Mouse (Mus musculus): ENCODE measurements around the gene Efcab11.

The Efcab11 gene

GRCm38 (mm10) chr12:99741631-99742030 lies 142.6 kb downstream of the Efcab11 start:
- DNase-seq, result peak in 1 of 2 experiments; percentile 29

- no peak for DNase-seq
These were observed 145.0 kb downstream of the Efcab11 start for GRCm38 (mm10) chr12:99739211-99739610.

- DNase-seq, result no peak
These were observed 146.0 kb downstream of the Efcab11 start for GRCm38 (mm10) chr12:99738256-99738655.

DNA sequence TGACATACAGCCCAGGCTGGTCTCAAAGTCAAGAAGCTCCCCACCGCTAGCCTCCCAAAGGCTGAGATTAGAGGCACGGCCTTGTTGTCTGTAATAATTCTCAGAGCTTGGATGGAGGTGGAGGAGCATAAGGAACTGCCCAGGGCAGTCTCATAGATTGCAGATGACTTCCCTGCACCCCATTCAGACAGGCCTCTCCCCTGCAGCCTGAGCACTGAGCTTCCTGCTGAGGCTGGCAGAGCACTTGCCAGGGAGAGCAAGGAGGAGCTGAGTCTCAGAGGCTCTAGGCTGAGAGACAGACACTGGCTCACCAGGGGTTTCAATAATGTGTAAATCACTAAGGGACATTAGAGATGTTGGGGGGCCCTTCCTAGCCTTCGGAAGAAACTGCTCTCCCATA lies 147.3 kb downstream of the Efcab11 start:
- no peak for DNase-seq

DNA sequence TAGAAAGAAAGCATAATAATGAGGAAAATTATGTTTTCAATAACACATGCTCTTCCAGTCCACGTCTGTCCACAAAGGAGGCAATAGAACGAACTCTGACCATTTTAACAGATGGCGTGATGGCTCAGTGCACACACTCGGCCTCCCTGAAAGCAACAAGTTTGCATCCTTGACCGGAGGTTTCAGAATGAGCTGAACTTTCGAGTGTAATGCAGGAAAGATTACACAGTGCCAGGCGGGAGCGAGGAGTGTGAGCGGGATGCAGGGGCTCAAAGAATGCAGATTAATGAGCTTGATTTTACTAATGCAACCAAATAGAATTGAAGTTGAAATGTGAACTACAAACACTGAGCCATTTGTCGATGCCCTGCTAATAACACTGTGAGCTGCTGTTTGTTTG lies 149.1 kb downstream of the Efcab11 start:
- no peak for DNase-seq

- DNase-seq, result no peak
These were observed 160.0 kb downstream of the Efcab11 start for GRCm38 (mm10) chr12:99724206-99724605.

- DNase-seq, result no peak
These were observed 160.4 kb downstream of the Efcab11 start for GRCm38 (mm10) chr12:99723791-99724190.

DNA sequence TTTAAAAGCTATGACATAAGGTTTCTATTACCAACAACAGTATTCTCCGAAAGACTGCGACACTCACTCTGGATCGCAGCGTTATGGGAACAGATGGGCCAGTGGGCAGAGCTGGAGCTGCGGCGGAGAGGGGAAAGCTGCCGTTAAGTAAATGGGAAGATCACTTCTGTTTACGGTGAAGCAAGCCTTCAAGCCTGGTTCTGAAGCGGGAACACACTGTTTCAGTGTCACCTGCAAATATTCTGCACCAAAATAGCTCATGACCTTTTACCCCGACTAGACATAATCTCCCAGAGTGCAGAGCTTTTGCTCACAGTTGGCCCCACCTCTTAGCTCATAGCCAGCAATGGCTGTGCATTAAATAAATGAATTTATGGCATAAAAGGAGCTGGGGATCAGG lies 162.9 kb downstream of the Efcab11 start:
- DNase-seq, result no peak

DNA sequence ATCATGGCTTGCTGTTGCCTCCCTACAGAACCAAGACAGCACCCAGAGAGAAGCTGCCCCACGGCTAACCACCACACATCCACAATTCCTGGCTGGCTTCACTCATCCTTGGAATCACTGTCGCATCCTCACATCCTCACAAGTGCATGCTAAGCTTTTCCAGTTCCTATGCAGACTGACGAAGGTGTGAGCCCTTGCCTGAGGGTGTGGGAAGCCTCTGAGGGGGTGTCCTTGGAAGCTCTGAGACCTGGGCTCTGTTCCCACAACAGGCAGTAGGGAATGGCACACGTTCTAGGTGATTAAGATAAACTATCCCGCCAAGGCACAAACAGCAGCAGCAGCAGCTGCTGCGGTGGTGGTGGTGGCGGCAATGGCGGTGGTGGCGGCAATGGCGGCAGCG lies 164.5 kb downstream of the Efcab11 start:
- no peak for DNase-seq

- DNase-seq, result no peak
These were observed 166.1 kb downstream of the Efcab11 start for GRCm38 (mm10) chr12:99718161-99718560.

GRCm38 (mm10) chr12:99716038-99716610 lies 168.1 kb downstream of the Efcab11 start:
- DNase-seq, result peak; percentile 14

GRCm38 (mm10) chr12:99715129-99716037 lies 168.9 kb downstream of the Efcab11 start:
- no peak for DNase-seq

GRCm38 (mm10) chr12:99712214-99712613 lies 172.0 kb downstream of the Efcab11 start:
- no peak for DNase-seq

- no peak for DNase-seq
These were observed 182.0 kb downstream of the Efcab11 start for GRCm38 (mm10) chr12:99702248-99702647.

DNA sequence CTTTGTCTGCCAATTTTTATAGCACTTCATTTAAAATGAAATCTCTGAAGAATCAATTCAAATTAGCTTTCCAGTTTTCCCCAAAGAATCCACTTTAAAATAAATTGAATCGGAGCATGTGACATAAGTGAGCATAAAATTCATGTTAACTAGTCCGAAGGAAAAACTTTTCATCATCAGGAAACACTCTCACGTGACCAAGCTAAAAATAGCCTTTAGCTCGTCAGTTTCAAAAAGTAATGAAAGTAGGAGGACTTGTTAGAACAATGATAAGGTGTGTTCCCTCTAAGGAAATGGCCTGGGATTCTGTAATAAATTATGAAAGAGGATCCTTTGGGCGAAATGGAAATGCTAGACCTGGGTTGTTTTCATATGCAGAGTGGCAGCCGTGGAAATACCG lies 183.9 kb downstream of the Efcab11 start:
- DNase-seq, result no peak

DNA sequence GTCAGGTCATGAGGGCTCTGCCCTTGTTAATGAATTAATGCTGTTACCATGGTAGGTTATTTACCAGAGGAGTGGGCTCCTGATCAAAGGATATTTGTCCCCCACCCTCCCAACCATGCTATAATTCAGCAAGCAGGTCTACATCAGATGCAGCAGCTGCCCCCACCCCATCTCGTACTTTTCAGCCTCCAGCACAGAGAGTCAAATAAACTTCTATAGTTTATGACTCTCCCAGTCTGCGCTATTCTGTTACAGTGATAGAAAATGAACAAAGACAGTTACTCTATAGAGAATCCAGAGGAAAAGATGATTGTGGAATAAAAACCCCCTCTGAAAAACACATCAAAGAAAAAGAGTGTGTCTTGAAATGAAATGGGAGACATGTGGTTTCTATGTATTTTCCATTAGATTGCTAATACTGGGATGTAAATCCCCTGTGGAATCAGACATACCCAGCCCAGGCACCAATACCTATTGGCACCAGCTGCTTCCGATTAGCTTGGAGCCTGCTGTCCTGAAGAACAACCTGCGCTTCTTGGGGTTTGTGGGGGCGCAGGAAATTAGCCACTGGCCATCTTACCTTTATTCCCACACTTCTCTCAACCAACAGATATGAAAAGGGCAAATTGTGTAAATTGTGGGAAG lies 184.7 kb downstream of the Efcab11 start:
- DNase-seq, result no peak

GRCm38 (mm10) chr12:99694066-99694465 lies 190.2 kb downstream of the Efcab11 start:
- DNase-seq, result no peak

DNA sequence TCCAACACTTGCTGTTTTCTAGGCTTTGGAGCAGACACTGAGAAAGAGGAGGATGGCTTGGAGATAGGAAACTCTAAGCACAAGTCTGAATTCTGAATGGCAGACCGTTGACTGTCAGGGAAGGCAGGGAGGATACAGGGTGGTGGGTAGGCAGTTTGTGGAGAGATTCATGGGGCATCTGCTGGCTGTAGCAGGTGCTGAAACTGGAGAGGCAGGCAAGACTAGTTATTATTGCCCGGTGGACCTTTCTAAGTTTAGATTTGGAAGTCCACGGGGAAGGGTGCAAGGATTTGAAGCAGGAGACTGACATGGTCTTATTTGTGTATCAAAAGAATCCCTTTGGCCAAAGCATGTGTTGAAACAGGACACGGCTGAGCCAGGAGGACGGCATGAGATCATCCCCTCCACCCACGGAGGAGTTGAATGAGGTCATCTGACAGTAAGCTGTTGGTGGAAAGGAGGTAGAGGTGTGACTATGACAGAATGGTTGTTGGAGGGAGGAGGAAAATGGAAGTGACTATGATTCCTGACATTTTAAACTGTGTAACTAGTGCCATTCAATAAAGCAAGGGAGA lies 197.7 kb downstream of the Efcab11 start:
- no peak for DNase-seq

DNA sequence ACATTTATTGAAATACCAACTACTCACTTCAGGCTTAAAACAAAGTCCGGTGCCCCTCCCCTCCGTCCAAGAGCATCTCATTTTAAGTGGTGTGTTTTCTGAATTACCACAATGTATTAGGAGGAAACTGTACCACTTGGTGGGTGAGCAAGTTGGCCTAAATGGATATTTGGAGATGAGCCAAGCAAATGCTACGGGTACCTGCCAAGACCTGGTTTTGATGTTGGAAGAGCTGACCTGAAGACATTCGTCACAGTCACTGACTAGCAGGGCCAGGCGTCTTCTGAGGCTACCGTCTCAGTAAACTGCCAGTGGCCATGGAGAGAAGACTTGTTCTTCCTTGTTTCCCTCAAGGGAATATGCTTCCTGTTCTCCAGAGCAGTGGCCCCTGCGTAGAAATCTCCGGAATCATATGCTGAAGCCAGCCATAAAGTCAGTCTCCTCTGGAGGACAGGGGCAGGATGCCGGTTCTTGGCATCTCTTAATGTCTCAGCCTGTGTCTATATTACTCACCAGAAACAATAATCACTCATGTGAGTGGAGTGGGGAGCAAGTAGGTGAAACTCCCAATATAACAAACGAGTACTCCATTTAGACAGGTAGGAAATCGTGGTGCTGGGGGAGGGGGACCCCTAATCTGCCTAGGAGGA lies 198.7 kb downstream of the Efcab11 start:
- peak in 1 of 2 experiments; percentile 10 for DNase-seq

- DNase-seq, result peak in 1 of 2 experiments; percentile 2
These were observed 202.6 kb downstream of the Efcab11 start for GRCm38 (mm10) chr12:99681681-99682080.

DNA sequence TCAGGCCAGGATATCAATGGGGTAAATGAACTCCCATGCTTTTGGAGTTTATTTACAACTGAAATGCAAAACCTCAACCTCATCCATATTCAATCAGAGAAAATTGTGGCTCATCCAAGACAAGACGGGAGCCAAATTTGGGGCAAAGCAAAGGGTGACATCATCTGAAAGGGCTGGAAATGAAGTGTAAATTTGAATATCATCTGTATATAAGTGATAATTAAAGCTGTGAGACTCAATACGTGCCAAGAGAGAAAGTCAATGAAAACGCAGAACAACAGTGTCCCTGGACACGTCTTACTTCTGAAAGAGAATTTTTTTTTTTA lies 212.4 kb downstream of the Efcab11 start:
- no peak for DNase-seq

DNA sequence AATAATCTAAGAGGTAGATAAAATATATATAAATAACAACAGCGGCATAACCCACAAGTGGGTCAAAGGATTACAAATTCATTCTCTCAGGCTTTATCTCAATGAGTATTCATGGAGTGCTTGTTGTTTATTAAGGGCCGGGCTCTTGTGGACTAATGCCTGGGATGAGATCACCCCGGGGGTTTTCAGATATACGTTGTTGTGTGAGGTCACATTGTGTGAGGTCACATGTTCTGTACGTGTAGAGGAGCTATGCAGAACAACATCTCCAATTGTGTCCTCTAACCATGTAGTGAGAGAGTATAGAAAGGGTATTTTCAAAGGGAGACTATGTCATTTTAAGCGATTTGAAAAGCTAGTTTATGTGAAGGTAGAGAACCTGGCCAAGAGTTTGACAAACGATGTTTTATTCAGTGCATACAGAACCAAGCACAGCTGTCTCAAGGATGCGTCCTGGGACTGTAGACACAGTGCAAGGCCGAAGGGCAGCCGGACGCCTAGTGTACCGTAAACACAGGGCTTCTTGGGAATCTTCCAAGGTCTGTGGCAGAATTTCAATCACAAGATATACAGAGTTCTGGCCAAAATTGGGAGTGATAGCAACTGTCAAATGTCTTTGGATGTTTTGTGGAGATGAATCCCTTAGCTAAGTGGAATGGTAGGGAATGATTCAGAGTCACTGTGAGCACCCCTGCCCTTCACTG lies 212.9 kb downstream of the Efcab11 start:
- DNase-seq, result peak; percentile 10 to 30
